Mouse (Mus musculus) spleen, postnatal 14 days (tissue): ENCODE data around the gene Cnnm4.
A peak's percentile ranks its signal among the peaks of the same experiment; 100 is the strongest.

Experiments
- DNase-seq, 2 experiments: peaks; one replicate each; pipeline ENCODE4 v3.0.0; 2021 to 2022; ENCODE audit warnings: low spot score in 2 of 2

Gene Cnnm4

GRCm38 (mm10) chr1:36471181-36472105, at the start of gene Cnnm4:
Gene Cnnm4, plus strand, starts transcription at chr1:36471620.
- DNase-seq, result peak; percentile 74 to 81

- no peak for DNase-seq
Observed at GRCm38 (mm10) chr1:36429511-36429910, 41.9 kb upstream of the Cnnm4 start.

- DNase-seq, result no peak
Observed at GRCm38 (mm10) chr1:36432999-36433398, 38.4 kb upstream of the Cnnm4 start.

- no peak for DNase-seq
Observed at GRCm38 (mm10) chr1:36433616-36434015, 37.8 kb upstream of the Cnnm4 start.

- DNase-seq, result no peak
Observed at GRCm38 (mm10) chr1:36435071-36435470, 36.3 kb upstream of the Cnnm4 start.

GRCm38 (mm10) chr1:36436515-36436914, 34.9 kb upstream of the Cnnm4 start:
- DNase-seq, result no peak

GRCm38 (mm10) chr1:36437223-36437622, 34.2 kb upstream of the Cnnm4 start:
- DNase-seq, result no peak

GRCm38 (mm10) chr1:36441101-36441500, 30.3 kb upstream of the Cnnm4 start:
- no peak for DNase-seq

GRCm38 (mm10) chr1:36444471-36445464, 26.7 kb upstream of the Cnnm4 start, which contains the start of gene Lman2l:
Gene Lman2l, minus strand, starts transcription at chr1:36445271.
- peak; percentile 90 to 94 for DNase-seq

GRCm38 (mm10) chr1:36445508-36445907, 25.9 kb upstream of the Cnnm4 start:
- no peak for DNase-seq

GRCm38 (mm10) chr1:36446106-36446824, 25.2 kb upstream of the Cnnm4 start:
- no peak for DNase-seq

- no peak for DNase-seq
Observed at GRCm38 (mm10) chr1:36446841-36447240, 24.6 kb upstream of the Cnnm4 start.

- DNase-seq, result no peak
Observed at GRCm38 (mm10) chr1:36454055-36454815, 17.2 kb upstream of the Cnnm4 start.

GRCm38 (mm10) chr1:36457388-36458014, 13.9 kb upstream of the Cnnm4 start:
- DNase-seq, result no peak

GRCm38 (mm10) chr1:36458169-36458568, 13.3 kb upstream of the Cnnm4 start:
- DNase-seq, result no peak

- no peak for DNase-seq
Observed at GRCm38 (mm10) chr1:36461829-36462228, 9.6 kb upstream of the Cnnm4 start.

GRCm38 (mm10) chr1:36465641-36466160, 5.7 kb upstream of the Cnnm4 start:
- DNase-seq, result no peak

- DNase-seq, result no peak
Observed at GRCm38 (mm10) chr1:36467446-36467845, 4.0 kb upstream of the Cnnm4 start.

- no peak for DNase-seq
Observed at GRCm38 (mm10) chr1:36469811-36470444, 1.5 kb upstream of the Cnnm4 start.

- DNase-seq, result no peak
Observed at GRCm38 (mm10) chr1:36472106-36472440, 653 bp downstream of the Cnnm4 start.
